Comparison of ENCODE assay signal across 1 mouse cellular context in the genomic region with DNA sequence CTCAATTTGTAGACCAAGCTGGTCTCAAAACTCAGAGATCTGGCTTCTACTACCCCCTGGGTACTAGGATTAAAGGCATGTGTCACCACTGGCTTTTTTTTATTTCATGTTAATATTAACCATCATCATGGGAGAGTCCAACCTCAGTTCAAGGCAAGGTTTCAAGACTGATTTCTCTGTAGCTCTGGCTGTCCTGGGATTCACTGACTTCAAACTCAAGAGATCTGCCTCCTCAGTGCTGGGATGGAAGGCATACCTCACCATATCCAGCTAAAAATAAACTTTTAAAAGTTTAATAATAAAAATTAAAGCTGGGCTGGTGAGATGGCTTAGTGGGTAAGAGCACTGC.
TF ChIP-seq lines count a peak whose summit lies in the region.

No protein-coding gene starts in this region.

TF ChIP-seq in CH12.LX, 34 proteins besides CTCF, POLR2A, EP300 and RAD21:
- TF ChIP-seq NELFE (IDR thresholded peaks at IDR 0.05; ENCODE audit: low read depth, low read length) (no peak), POLR2AphosphoS2 (IDR thresholded peaks at IDR 0.05; ENCODE audit: low read depth, low read length) (peak; percentile 65; the same call in 1 of the 2 replicates), USF2 (conservative IDR thresholded peaks at IDR 0.05; ENCODE audit: low read depth, low read length) (no peak), E2F4 (IDR thresholded peaks at IDR 0.05; ENCODE audit: insufficient replicate concordance, low read depth, low read length) (no peak)
